Mouse (Mus musculus) brain, adult 2 months (tissue): ENCODE measurements at regions not wholly inside any gene's neighbourhood (a gene's known extent, or its start where the extent isn't known, plus 50 kb on each side); places are given as distances from the start of the nearest gene placed in this dataset.

Experiments
- DNase-seq: peaks from one replicate; pipeline ENCODE4 v3.0.0; 2011; ENCODE audit warnings: low read depth, low spot score

- peak; percentile 86 for DNase-seq
Measured at GRCm38 (mm10) chrX:39433918-39434317, 87.9 kb downstream of the Cypt15 start.
